Mouse (Mus musculus) E14TG2a.4 (cell line): ENCODE results near the gene B3gntl1.
"Not testable (repeated sequence)": the region's sequence is repeated elsewhere in the genome, so short reads cannot be mapped to it uniquely, and the experiment has no call there.

ENCODE experiments used
- H3K27me3 ChIP-seq: 2 replicates; pipeline ENCODE4 v1.6.1; 2014; ENCODE audit warnings: low read length, control low read depth; ENCODE audit not compliant: insufficient read depth
- H3K36me3 ChIP-seq: 2 replicates; pipeline ENCODE4 v1.6.1; 2014; ENCODE audit warnings: low read length, control low read depth; ENCODE audit not compliant: insufficient read depth
- H3K4me1 ChIP-seq: replicated peaks from 2 replicates; pipeline ENCODE4 v1.6.1; 2014; ENCODE audit warnings: low read depth, low read length, control low read depth
- H3K4me3 ChIP-seq: replicated peaks from 2 replicates; pipeline ENCODE4 v1.5.1; 2014; ENCODE audit warnings: mild to moderate bottlenecking, low read length
- H3K9me3 ChIP-seq: 2 replicates; pipeline ENCODE4 v1.6.1; 2014; ENCODE audit warnings: low read length, control low read depth
- CTCF ChIP-seq: conservative IDR thresholded peaks from 2 replicates; pipeline ENCODE4 v1.5.1; 2014; ENCODE audit warnings: low read length
- NANOG ChIP-seq: IDR thresholded peaks from 2 replicates; pipeline ENCODE4 v1.6.1; 2014; ENCODE audit warnings: borderline replicate concordance, low read length, mixed read lengths
- POU5F1 ChIP-seq: IDR thresholded peaks from 2 replicates; pipeline ENCODE4 v1.6.1; 2014; ENCODE audit warnings: low read length, borderline replicate concordance

Gene B3gntl1

DNA sequence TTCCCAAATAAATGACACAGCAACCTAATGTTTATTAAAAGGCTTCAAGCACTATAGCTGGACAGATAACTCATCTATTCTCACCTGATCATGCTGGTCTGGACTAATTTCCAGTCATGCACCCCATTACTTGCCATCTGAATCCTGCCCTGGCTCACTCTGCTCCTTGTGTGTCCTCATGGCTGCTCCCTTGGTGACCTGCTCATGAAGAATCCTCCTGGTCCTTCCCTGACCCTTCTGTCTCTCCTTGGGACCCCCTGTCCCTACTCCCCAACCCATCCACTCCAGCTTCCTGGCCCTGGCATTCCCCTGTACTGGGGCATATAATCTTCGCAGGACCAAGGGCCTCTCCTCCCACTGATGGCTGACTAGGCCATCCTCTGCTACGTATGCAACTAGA, 3.9 kb upstream of the B3gntl1 start:
- TF ChIP-seq POU5F1, result no peak
- TF ChIP-seq NANOG, result no peak
- H3K36me3 ChIP-seq, result no peaks in the 10 kb centered on the region
- peaks cover 4% of the 10 kb centered on the region; the same call in 1 of the 2 replicates for H3K9me3 ChIP-seq
- peaks cover 13% of the 10 kb centered on the region for H3K4me1 ChIP-seq
- H3K27me3 ChIP-seq, result no peaks in the 10 kb centered on the region
- H3K4me3 ChIP-seq, result no peak overlapping the region

DNA sequence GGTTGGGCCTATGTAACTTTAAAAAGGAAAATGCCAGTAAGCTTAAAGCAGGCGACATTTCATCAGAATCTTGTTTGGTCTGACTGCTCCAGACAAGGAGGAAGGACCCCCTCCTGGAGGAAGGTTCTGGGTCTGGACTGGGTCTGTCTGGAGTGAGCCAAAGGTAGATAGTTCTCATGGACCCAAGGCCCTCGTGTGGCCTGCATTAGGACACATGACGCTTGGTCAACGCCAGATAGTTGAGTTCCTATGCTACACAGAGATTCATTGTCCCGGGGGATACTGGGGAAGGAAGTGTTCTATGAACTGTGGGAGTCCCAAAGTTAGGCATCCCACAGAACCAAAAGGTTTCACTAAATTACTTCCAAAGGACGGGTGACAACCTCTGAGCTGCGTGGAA, 676 bp upstream of the B3gntl1 start:
- TF ChIP-seq POU5F1 (no peak), CTCF (no peak), NANOG (no peak)
- Histone ChIP-seq H3K9me3 (peaks cover 4% of the 10 kb centered on the region; the same call in 1 of the 2 replicates), H3K4me1 (peaks cover 29% of the 10 kb centered on the region), H3K36me3 (peaks cover 29% of the 10 kb centered on the region), H3K4me3 (peak overlapping the region; percentile 90), H3K27me3 (no peaks in the 10 kb centered on the region)

DNA sequence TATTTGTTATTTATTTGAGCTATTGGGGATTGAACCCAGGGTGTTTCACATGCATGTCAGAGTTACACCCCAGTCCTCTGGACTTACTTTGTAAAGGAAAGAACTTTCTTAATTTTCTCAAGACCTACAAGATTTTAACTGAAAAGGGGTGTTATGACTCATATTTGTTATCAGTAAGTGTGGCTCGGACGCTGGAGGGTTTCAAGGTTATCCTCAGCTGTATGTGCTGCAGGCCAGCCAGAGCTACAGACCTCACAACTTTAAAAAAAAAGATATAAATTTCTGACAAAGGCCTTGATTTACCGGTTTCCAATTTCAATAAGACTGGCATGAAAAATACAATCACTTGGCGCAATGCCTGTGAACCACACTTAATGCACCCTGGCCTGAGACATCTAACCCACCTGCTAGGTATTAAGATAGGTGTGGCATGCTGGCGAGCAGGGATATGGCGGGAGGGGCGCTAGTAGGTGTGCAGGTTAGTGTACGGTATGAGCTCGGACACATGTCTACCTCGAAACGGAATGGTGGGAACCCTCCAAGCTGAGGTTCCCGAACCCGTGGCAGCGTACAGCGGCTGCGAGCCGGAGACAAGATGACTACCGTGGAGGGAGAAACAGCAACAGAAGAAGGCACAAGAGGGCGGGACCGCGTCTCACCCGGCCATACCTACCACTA, 502 bp downstream of the B3gntl1 start:
- Histone ChIP-seq H3K4me3 (peak overlapping the region; percentile 90), H3K27me3 (no peaks in the 10 kb centered on the region), H3K4me1 (peaks cover 29% of the 10 kb centered on the region), H3K36me3 (peaks cover 39% of the 10 kb centered on the region), H3K9me3 (peaks cover 4% of the 10 kb centered on the region; the same call in 1 of the 2 replicates)
- no peak for TF ChIP-seq POU5F1
- no peak for TF ChIP-seq NANOG
- no peak for TF ChIP-seq CTCF

DNA sequence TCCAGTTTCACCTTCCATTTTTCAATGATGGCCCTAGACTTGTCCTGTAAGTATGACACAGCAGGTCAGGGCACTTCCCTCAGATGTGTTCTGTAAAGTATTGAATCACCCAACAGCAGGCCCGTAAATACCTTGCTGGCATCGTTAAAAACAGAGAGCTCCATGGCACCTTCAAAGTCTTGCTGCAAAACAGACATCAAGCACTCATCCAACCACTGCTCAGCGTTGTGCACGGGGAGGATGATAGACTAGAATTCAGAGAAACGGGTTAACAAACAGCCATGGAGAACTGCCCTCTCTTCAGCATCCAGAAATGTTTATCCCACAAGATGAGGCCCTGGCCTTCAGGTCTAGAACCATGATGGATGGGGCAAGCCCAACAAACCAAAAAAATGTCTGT, 2.0 kb downstream of the B3gntl1 start:
- Histone ChIP-seq H3K27me3 (no peaks in the 10 kb centered on the region), H3K9me3 (peaks cover 2% of the 10 kb centered on the region; the same call in 1 of the 2 replicates), H3K4me3 (no peak overlapping the region), H3K36me3 (peaks cover 44% of the 10 kb centered on the region), H3K4me1 (peaks cover 29% of the 10 kb centered on the region)
- no peak for TF ChIP-seq POU5F1
- TF ChIP-seq NANOG, result no peak
- no peak for TF ChIP-seq CTCF

DNA sequence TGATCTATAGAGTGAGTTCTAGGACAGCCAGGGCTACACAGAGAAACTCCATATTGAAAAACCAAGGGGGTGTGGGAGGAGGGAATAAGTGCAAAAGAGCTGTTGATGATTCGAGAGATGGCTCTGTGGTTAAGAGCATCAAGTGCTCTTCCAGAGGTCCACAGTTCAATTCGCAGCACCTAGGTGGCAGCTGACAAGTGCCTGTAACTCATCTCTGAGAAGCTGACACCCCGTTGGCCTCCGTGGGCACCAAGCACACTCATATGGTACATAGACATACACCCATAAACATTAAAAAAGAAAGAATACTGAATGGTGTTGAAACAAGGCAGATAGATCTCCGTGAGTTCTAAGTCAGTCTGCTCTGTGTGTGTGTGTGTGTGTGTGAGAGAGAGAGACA, 4.2 kb downstream of the B3gntl1 start:
- H3K4me1 ChIP-seq, result peaks cover 24% of the 10 kb centered on the region
- H3K9me3 ChIP-seq, result no peaks in the 10 kb centered on the region
- TF ChIP-seq POU5F1, result no peak
- TF ChIP-seq NANOG, result no peak
- no peak for TF ChIP-seq CTCF
- no peaks in the 10 kb centered on the region for H3K27me3 ChIP-seq
- peaks cover 65% of the 10 kb centered on the region for H3K36me3 ChIP-seq
- no peak overlapping the region for H3K4me3 ChIP-seq

DNA sequence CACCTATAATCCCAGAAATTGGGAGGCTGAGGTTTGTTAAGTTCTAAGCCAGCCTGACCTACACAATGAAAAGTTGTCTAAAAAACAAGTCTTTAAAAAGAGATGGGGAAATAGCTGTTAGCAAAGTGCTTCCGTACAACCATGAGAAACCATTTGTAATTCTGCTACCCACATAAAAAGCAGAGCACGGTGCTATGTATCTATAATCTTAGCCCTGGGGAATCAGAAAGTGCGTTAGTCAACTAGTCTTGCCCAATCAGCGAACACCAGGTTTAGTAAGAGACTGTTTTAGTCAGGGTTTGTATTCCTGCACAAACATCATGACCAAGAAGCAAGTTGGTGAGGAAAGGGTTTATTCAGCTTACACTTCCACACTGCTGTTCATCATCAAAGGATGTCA, 5.4 kb downstream of the B3gntl1 start:
- peaks cover 20% of the 10 kb centered on the region for H3K4me1 ChIP-seq
- no peaks in the 10 kb centered on the region for H3K9me3 ChIP-seq
- H3K27me3 ChIP-seq, result no peaks in the 10 kb centered on the region
- peaks cover 77% of the 10 kb centered on the region for H3K36me3 ChIP-seq
- no peak for TF ChIP-seq NANOG
- TF ChIP-seq CTCF, result no peak
- TF ChIP-seq POU5F1, result no peak
- no peak overlapping the region for H3K4me3 ChIP-seq

DNA sequence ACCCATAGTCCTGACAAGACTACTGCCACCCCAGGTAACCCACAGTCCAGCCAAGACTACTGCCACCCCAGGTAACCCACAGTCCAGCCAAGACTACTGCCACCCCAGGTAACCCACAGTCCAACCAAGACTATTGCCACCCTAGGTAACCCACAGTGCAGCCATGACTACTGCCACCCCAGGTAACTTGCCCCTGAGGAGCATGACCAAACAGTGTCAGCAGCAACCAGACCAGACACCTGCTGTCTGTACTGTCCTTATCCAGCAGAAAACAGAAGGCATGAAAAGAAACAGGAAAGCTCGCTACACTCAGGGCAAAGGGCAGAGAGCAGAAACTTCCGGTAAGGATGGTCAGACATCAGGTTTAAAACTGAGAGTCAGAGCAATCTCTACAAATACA, 11.8 kb downstream of the B3gntl1 start:
- TF ChIP-seq POU5F1 (no peak), NANOG (no peak), CTCF (no peak)
- Histone ChIP-seq H3K4me3 (no peak overlapping the region), H3K27me3 (no peaks in the 10 kb centered on the region), H3K9me3 (peaks cover 4% of the 10 kb centered on the region; the same call in 1 of the 2 replicates), H3K36me3 (peaks cover 82% of the 10 kb centered on the region), H3K4me1 (no peaks in the 10 kb centered on the region)

DNA sequence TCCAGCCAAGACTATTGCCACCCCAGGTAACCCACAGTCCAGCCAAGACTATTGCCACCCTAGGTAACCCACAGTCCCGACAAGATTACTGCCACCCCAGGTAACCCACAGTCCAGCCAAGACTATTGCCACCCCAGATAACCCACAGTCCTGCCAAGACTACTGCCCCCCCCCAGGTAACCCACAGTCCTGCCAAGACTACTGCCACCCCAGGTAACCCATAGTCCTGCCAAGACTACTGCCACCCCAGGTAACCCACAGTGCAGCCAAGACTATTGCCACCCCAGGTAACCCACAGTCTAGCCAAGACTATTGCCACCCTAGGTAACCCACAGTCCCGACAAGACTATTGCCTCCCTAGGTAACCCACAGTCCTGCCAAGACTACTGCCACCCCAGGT, 12.3 kb downstream of the B3gntl1 start:
- H3K36me3 ChIP-seq, result peaks cover 84% of the 10 kb centered on the region
- H3K4me1 ChIP-seq, H3K27me3 ChIP-seq, H3K4me3 ChIP-seq, H3K9me3 ChIP-seq: not testable (repeated sequence)

DNA sequence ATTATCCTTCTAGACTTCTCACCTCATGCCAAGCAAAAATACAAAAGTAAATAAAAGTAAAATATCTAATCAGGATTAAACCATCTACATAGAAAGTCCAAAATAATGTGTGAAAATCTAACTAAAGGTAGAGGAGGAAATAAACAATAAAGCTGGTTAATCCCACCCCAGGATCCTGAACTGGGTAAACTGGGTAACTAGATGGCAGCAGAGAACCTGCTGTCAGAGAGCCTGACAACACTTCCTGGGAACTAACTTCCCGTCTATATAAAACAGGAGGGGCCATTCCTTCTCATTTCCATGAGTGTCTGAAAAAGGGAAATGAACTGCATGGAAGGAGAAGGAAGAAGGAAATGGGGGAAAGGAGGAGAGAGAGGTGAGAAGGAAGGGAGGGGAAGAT, 14.8 kb downstream of the B3gntl1 start:
- Histone ChIP-seq H3K36me3 (peaks cover 74% of the 10 kb centered on the region), H3K4me3 (no peak overlapping the region), H3K9me3 (peaks cover 4% of the 10 kb centered on the region; the same call in 1 of the 2 replicates), H3K4me1 (peaks cover 5% of the 10 kb centered on the region), H3K27me3 (no peaks in the 10 kb centered on the region)
- TF ChIP-seq CTCF (no peak), POU5F1 (no peak), NANOG (no peak)
